Mouse (Mus musculus) limb, embryonic 15.5 days (tissue): ENCODE measurements at regions not wholly inside any gene's neighbourhood (a gene's known extent, or its start where the extent isn't known, plus 50 kb on each side); places are given as distances from the start of the nearest gene placed in this dataset.

ENCODE experiments used
- ATAC-seq: fragments of 200-750 bp; cut with Nextera tagmentation; 2 replicates; pipeline ENCODE4 v1.8.0; 2017; ENCODE audit warnings: low read depth, moderate TSS enrichment; ENCODE audit not compliant: insufficient number of reproducible peaks, low FRiP score, low TSS enrichment
- H3K27ac ChIP-seq: fragments of 300-500 bp; sonication (generic); 2 replicates; pipeline ENCODE4 v1.5.1; 2015; ENCODE audit warnings: moderate library complexity, mild to moderate bottlenecking, inconsistent platforms
- H3K27me3 ChIP-seq: fragments of 300-500 bp; sonication (generic); 2 replicates; pipeline ENCODE4 v1.6.1; 2015; ENCODE audit warnings: inconsistent platforms
- H3K36me3 ChIP-seq: fragments of 300-500 bp; sonication (generic); 2 replicates; pipeline ENCODE4 v1.6.1; 2015; ENCODE audit warnings: inconsistent platforms
- H3K4me1 ChIP-seq: fragments of 300-500 bp; sonication (generic); 2 replicates; pipeline ENCODE4 v1.6.1; 2015; ENCODE audit warnings: inconsistent platforms
- H3K4me2 ChIP-seq: fragments of 300-500 bp; sonication (generic); 2 replicates; pipeline ENCODE4 v1.6.1; 2015; ENCODE audit warnings: mild to moderate bottlenecking, inconsistent platforms
- H3K4me3 ChIP-seq: fragments of 300-500 bp; sonication (generic); 2 replicates; pipeline ENCODE4 v1.5.1; 2015; ENCODE audit warnings: mild to moderate bottlenecking, inconsistent platforms
- H3K9ac ChIP-seq: fragments of 300-500 bp; sonication (generic); 2 replicates; pipeline ENCODE4 v1.6.1; 2015; ENCODE audit warnings: inconsistent platforms
- H3K9me3 ChIP-seq: fragments of 300-500 bp; sonication (generic); 2 replicates; pipeline ENCODE4 v1.6.1; 2016; ENCODE audit warnings: inconsistent platforms
- WGBS: fragments of 180-500 bp; shearing (Covaris S2); methylation state at CpG from one replicate; pipeline ENCODE4 v1.1.7; 2015; 5-methylcytosine and 5-hydroxymethylcytosine counted together

DNA sequence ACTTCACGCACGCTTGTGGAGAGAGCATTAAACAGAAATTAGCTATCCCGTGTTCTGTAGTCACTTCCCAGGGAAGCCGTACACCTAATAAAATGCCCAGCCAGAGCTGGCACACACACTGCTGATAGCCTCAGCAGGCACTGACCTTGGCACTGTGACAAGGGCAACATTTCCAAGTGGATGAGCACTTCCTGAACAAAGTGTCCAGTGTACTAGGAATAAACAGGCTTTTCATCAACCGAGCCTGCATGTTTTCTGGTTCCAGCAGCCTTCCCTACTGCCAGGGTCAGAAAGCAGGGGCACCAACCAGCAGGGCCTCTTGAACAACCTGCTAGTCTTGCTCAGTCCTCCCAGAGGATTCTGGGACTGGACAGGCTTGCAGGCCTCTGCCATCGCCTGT, 74.3 kb upstream of the Armc2 start:
- whole genome bisulfite sequencing: 46% methylated on average over 6 of the region's 6 CpGs
- no peak overlapping the region for H3K4me3 ChIP-seq

DNA sequence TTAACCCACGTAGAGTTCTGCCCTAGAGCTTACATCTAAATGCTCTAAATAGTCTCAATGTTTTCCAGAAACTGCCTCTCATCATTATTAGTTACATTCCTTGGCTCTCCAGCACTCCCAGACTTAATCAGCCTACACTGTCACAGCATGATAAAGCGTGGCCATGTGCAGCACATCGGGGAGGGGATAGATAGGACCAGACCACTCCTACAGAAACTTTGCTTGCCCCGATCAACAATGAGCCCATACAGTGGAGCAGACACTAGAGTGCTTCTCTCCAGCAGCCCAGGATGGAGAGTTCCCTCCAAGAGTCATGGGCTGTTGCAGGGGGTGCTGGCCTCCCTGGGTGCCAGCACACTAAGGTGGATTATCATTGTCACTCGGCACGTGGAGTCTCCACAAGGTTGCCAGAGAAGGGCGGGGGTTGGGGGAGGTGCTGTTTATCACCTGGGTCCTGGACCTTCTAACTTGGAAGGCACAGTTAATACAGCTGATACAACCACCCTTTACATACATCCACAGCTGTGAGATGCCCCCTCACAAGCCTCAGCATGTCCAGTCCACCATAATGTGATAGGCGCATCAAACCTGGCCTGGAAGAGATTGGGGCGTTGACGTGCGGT, 73.4 kb upstream of the Armc2 start:
- no peak overlapping the region for H3K4me2 ChIP-seq
- WGBS: 72% methylated on average over 11 of the region's 11 CpGs
- ATAC-seq: no peak

More for the DNA sequence above, 74.3 kb upstream of the Armc2 start:
- no peaks in the 10 kb centered on the region for H3K27me3 ChIP-seq
- no peak overlapping the region for H3K4me2 ChIP-seq
- peaks cover 42% of the 10 kb centered on the region for H3K4me1 ChIP-seq
- H3K36me3 ChIP-seq: no peaks in the 10 kb centered on the region
- no peak for ATAC-seq
- no peaks in the 10 kb centered on the region for H3K9me3 ChIP-seq
- H3K9ac ChIP-seq: no peak overlapping the region
- H3K27ac ChIP-seq: peak overlapping the region; percentile 18; the same call in 1 of the 2 replicates

DNA sequence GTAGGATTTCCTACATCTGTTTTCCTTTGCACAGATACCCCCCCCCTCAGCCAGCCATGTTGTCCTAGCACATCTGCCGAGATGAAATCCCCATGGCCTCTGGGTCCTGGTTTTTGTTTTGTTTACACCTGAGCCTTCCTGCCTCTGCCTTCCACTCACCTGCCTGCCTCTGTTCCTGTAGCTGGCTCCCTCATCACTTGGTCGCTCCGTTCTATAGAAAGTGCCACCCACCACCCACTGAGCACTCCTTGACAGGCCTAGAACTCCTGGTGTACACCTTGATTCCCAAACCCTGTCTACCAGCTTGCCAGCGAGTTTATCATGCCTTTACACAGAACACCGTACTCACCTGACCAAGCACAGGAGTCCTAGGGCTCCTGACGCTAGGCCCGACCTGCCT, 72.6 kb upstream of the Armc2 start:
- Histone ChIP-seq H3K27me3 (no peaks in the 10 kb centered on the region), H3K9ac (no peak overlapping the region), H3K4me3 (no peak overlapping the region), H3K36me3 (no peaks in the 10 kb centered on the region), H3K4me1 (peaks cover 42% of the 10 kb centered on the region), H3K27ac (0 out of 2 replicates have a peak overlapping the region, but pooled peaks have one; percentile 13), H3K4me2 (no peak overlapping the region), H3K9me3 (no peaks in the 10 kb centered on the region)
- 89% methylated on average over 7 of the region's 7 CpGs for WGBS
- no peak for ATAC-seq

More for the DNA sequence above, 73.4 kb upstream of the Armc2 start:
- no peak overlapping the region for H3K4me3 ChIP-seq
- H3K9me3 ChIP-seq: no peaks in the 10 kb centered on the region
- H3K27me3 ChIP-seq: no peaks in the 10 kb centered on the region
- H3K27ac ChIP-seq: 0 out of 2 replicates have a peak overlapping the region, but pooled peaks have one; percentile 33
- no peaks in the 10 kb centered on the region for H3K36me3 ChIP-seq
- peaks cover 42% of the 10 kb centered on the region for H3K4me1 ChIP-seq
- no peak overlapping the region for H3K9ac ChIP-seq

DNA sequence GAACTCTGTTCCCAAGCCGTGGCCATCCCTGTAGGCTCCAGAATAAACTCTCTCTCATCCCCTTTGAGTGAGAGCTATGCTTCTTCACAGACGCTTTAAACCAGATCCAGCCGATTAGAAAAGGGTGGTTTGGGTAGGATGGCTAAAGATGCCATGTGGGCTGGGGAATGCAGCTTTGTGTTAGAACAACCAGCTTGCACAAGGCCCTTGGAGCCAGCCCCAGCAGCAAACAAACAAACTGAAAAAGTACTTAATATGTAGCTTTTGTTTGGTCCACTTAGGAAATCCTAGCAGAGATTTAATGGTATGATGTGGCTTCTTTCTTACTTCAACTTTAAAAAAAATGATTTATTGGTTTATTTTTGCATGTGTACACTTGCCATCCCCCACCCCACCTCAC, 71.9 kb upstream of the Armc2 start:
- peaks cover 42% of the 10 kb centered on the region for H3K4me1 ChIP-seq
- H3K4me3 ChIP-seq: no peak overlapping the region
- no peak overlapping the region for H3K4me2 ChIP-seq
- H3K27me3 ChIP-seq: no peaks in the 10 kb centered on the region
- no peaks in the 10 kb centered on the region for H3K9me3 ChIP-seq
- peak overlapping the region; percentile 78 for H3K27ac ChIP-seq
- no peaks in the 10 kb centered on the region for H3K36me3 ChIP-seq
- no peak for ATAC-seq
- 47% methylated on average over 3 of the region's 3 CpGs for WGBS
- H3K9ac ChIP-seq: no peak overlapping the region

DNA sequence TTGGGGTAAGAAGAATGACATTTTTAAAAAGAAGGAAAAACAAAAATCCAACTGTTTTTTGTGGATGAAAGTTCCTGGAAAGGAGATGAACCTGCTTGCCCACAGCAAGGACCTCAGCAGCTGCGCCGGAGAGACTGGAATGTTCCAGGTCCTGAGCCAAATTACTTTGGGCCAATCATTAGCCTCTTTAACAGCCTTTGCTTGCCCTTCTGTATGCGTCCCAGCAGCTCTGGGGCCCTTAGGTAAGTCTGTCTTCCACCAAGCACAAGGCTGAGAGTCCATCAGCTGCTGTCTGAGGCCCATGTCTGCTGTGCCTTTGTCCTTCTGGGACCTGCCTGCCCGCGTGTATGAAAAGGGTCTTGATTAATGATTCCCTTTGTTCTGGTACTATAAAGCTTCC, 71.4 kb upstream of the Armc2 start:
- 24% methylated on average over 5 of the region's 5 CpGs for WGBS

DNA sequence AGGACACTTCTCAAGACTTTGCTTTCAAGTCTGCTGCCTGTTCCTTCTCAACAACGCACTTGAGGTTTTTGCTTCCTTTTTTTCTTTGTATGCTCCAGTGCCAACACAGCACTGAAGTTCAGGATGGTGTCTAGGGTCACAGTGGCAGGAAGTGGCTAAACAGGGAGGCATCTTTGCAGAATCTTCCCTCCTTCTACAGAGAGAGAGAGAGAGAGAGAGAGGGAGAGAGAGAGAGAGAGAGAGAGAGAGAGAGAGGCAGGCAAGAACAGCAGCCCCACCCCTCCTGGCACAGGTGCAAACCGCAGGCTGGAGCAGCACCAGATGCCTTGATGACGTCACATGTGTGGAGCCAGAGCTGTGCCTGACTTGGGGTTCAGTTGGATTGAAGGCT, 71.0 kb upstream of the Armc2 start:
- peaks cover 42% of the 10 kb centered on the region for H3K4me1 ChIP-seq
- no peak overlapping the region for H3K4me2 ChIP-seq
- H3K27ac ChIP-seq: peak overlapping the region; percentile 78
- 13% methylated on average over 3 of the region's 3 CpGs for WGBS
- no peak overlapping the region for H3K4me3 ChIP-seq
- peak; percentile 78 for ATAC-seq
- H3K9me3 ChIP-seq: no peaks in the 10 kb centered on the region
- no peaks in the 10 kb centered on the region for H3K36me3 ChIP-seq
- H3K27me3 ChIP-seq: no peaks in the 10 kb centered on the region
- H3K9ac ChIP-seq: no peak overlapping the region

More for the DNA sequence above, 71.4 kb upstream of the Armc2 start:
- Histone ChIP-seq H3K9me3 (no peaks in the 10 kb centered on the region), H3K4me1 (peaks cover 42% of the 10 kb centered on the region), H3K9ac (no peak overlapping the region), H3K4me2 (no peak overlapping the region), H3K27me3 (no peaks in the 10 kb centered on the region), H3K27ac (peak overlapping the region; percentile 78), H3K36me3 (no peaks in the 10 kb centered on the region), H3K4me3 (no peak overlapping the region)
- peak; percentile 62 for ATAC-seq

DNA sequence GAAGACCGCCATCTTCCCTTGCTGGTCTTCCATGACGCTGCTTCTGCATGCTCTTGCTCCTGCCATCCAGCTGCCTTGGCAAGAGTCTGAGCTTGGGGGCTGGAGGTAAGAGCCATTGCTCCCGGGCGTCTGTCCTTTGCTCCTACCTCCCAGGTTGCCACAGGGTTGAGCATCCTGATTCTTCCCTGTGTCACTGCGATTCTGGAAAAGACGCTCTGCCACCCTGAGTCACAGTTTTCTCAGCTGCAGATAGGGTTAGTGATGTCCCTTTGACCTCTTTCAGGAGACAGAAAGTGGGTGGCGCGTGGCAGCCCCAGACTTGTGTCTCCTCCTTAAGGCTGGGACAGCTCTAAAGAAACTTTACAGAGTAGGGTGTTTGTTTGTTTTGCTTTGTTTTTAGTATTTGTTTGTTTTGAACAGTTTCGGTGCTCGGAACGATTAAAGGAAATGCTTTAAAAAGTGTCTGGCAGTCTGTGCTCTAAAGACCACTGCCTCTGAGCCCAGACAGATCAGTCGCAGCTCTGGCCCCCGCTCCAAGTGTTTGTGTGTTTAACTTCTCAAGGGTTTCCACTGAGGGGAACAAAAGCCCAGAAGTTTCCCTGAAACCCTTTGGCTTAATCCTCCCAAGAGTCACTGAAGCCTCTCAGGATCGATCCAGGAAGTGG, 70.5 kb upstream of the Armc2 start:
- 48% methylated on average over 14 of the region's 14 CpGs for WGBS
- no peak for ATAC-seq
- Histone ChIP-seq H3K9me3 (no peaks in the 10 kb centered on the region), H3K36me3 (no peaks in the 10 kb centered on the region), H3K4me2 (no peak overlapping the region), H3K27ac (peak overlapping the region; percentile 78), H3K4me1 (peaks cover 42% of the 10 kb centered on the region), H3K27me3 (no peaks in the 10 kb centered on the region), H3K9ac (no peak overlapping the region), H3K4me3 (no peak overlapping the region)

DNA sequence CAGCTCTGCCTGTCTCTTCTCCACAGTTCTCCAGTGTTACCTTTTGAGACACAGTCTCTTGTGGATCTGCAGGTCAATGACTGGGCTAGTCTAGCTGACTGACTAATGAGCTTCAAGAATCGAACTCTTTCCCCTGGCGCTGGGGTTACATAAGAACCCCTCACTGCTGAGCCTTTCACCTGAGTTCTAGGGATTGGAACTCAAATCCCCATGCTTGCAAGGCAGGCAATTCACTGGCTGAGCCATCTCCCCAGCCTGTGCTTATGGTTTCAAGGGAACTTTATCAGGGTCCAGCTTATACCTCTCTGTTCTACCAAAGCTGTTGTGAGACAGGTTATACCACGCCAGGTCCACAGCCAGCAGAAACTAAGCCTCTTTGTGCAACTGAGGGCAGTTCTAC, 69.7 kb upstream of the Armc2 start:
- WGBS: 90% methylated on average over 3 of the region's 3 CpGs
- no peak for ATAC-seq
- Histone ChIP-seq H3K4me2 (no peak overlapping the region), H3K27me3 (no peaks in the 10 kb centered on the region), H3K9me3 (no peaks in the 10 kb centered on the region), H3K9ac (no peak overlapping the region), H3K4me3 (no peak overlapping the region), H3K4me1 (peaks cover 38% of the 10 kb centered on the region), H3K36me3 (no peaks in the 10 kb centered on the region), H3K27ac (no peak overlapping the region)

DNA sequence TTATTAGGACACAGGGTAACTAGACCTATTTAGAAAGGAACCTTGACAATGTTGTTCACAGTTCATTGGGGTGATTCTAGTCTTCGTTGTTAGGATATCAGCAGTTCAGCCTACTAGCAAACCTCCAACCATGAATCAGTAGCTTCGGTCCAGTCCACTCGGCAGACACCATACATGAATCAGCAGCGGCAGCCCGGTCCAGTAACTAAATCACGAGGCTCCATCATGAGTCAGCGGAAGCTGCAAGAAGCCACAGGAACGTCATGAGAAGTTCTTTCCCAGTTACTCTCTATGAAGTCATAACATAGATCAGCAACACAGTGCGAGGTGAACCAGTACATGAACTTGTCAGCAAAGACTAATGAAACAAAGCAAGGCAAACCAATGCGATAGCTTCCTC, 68.4 kb upstream of the Armc2 start:
- no peaks in the 10 kb centered on the region for H3K9me3 ChIP-seq
- H3K36me3 ChIP-seq: no peaks in the 10 kb centered on the region
- no peak overlapping the region for H3K4me2 ChIP-seq
- H3K27ac ChIP-seq: no peak overlapping the region
- no peak overlapping the region for H3K9ac ChIP-seq
- H3K27me3 ChIP-seq: no peaks in the 10 kb centered on the region
- WGBS: 92% methylated on average over 10 of the region's 10 CpGs
- no peak overlapping the region for H3K4me3 ChIP-seq
- peaks cover 27% of the 10 kb centered on the region for H3K4me1 ChIP-seq
- ATAC-seq: no peak

DNA sequence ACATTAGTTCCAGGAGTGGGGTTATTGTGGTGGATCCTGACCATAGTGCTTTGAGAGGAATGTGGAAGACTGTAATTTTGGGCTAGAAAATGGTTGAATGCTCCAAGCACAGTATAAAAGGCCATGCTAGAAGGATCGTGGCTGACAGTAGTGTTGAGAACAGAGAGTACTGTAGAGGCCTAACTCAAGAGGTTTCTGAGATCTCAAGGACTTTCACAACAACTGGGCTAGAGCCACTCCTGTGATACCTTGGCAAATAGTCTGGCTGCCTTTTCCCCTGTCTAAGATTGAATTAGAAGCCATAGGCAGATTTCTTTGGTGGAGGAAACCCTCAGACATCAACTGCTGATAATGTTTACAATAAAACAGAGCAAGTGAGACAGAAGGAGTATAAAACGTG, 67.1 kb upstream of the Armc2 start:
- H3K4me2 ChIP-seq: no peak overlapping the region
- 71% methylated on average over 2 of the region's 2 CpGs for WGBS
- no peak for ATAC-seq
- no peaks in the 10 kb centered on the region for H3K9me3 ChIP-seq
- H3K4me3 ChIP-seq: no peak overlapping the region
- H3K4me1 ChIP-seq: peaks cover 19% of the 10 kb centered on the region
- no peak overlapping the region for H3K9ac ChIP-seq
- H3K36me3 ChIP-seq: no peaks in the 10 kb centered on the region
- H3K27me3 ChIP-seq: no peaks in the 10 kb centered on the region
- H3K27ac ChIP-seq: no peak overlapping the region

DNA sequence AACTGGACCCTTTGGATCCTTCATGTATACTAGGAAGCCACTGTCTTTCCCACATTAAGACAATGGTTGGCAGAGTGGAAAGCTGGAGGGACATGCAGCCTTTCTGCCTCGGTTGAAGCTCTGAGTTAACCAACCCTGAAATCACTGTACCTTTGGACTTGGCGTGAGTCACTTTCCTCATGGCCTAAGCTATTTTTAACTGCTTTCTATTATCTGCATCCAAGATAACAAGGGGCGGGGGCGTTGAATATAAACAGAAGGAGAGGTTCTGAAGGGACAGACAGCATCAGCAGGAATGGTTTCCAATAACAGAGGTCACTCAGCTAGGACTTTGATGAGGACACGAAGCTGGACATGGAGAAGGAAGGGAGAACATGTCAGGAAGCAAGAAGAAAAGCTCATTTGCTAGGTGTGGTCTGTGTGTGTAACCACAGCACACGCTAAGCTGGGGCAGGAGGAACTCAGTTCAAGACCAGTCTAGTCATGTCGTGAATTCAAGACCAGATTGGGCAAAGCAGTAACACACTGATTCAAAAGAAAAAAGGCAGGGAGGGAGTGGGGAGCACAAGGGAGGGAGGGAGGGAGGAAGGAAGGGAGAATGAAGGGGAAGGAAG, 64.1 kb upstream of the Armc2 start:
- Histone ChIP-seq H3K36me3 (no peaks in the 10 kb centered on the region), H3K4me2 (no peak overlapping the region), H3K9me3 (no peaks in the 10 kb centered on the region), H3K4me3 (no peak overlapping the region), H3K27ac (no peak overlapping the region), H3K27me3 (no peaks in the 10 kb centered on the region), H3K9ac (no peak overlapping the region), H3K4me1 (no peaks in the 10 kb centered on the region)
- 67% methylated on average over 7 of the region's 7 CpGs for WGBS
- no peak for ATAC-seq

DNA sequence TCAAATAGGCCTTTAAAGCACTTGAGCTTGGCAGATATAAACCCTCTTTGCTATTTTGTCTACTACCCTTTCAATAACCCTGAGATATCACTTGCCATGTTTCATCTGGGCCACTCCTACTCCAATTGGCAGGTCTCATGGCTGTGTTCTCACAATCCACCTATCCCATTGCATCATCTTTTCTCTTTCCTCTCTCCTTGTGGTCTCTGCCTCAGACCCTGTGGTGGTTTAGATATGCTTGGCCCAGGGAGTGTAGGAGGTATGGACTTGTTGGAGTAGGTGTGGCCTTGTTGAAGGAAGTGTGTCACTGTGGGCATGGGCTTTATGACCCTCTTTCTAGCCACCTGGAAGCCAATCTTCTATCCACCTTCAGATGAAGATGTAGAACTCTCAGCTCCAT, 61.5 kb upstream of the Armc2 start:
- Histone ChIP-seq H3K27ac (no peak overlapping the region), H3K9ac (no peak overlapping the region), H3K9me3 (no peaks in the 10 kb centered on the region), H3K27me3 (no peaks in the 10 kb centered on the region), H3K36me3 (no peaks in the 10 kb centered on the region), H3K4me3 (no peak overlapping the region), H3K4me2 (no peak overlapping the region), H3K4me1 (no peaks in the 10 kb centered on the region)
- no peak for ATAC-seq
